Mouse (Mus musculus) heart, adult 2 months (tissue): Measurements from ENCODE around the gene Icam1. TPM values are rescaled to one million over a fixed set of nuclear protein-coding genes. Genes with fewer than 3 reads are reported as not detected.

Experiments
- DNase-seq, 2 experiments: peaks; one replicate each; pipeline ENCODE4 v3.0.0; 2021
- H3K27ac ChIP-seq: fragments of 200-600 bp; 2 replicates; pipeline ENCODE4 v1.8.1; 2022
- H3K27me3 ChIP-seq: fragments of 200-500 bp; 2 replicates; pipeline ENCODE4 v1.6.1; 2012; ENCODE audit warnings: mild to moderate bottlenecking, low read length, inconsistent platforms, mixed read lengths; ENCODE audit not compliant: control insufficient read depth, insufficient read depth
- H3K36me3 ChIP-seq: fragments of 200-500 bp; 2 replicates; pipeline ENCODE4 v1.6.1; 2012; ENCODE audit warnings: low read length, inconsistent platforms; ENCODE audit not compliant: control insufficient read depth, insufficient read depth
- H3K4me1 ChIP-seq: fragments of 200-500 bp; 2 replicates; pipeline ENCODE4 v1.6.1; 2011; ENCODE audit warnings: low read length; ENCODE audit not compliant: control insufficient read depth, insufficient read depth
- H3K4me3 ChIP-seq: fragments of 200-600 bp; 2 replicates; pipeline ENCODE4 v1.8.1; 2022
- H3K79me2 ChIP-seq: fragments of 200-500 bp; replicated peaks from 2 replicates; pipeline ENCODE4 v1.6.1; 2012; ENCODE audit warnings: mild to moderate bottlenecking, inconsistent platforms, low read length, moderate library complexity, mixed read lengths; ENCODE audit not compliant: control insufficient read depth, insufficient read depth
- H3K9ac ChIP-seq: fragments of 200-500 bp; 2 replicates; pipeline ENCODE4 v1.6.1; 2012; ENCODE audit warnings: low read depth, mild to moderate bottlenecking, control low read depth, inconsistent platforms, low read length, mixed read lengths
- CTCF ChIP-seq: fragments of 200-600 bp; IDR thresholded peaks from 2 replicates; pipeline ENCODE4 v1.8.1; 2022; ENCODE audit warnings: antibody characterized with exemption, mild to moderate bottlenecking, moderate library complexity
- EP300 ChIP-seq: fragments of 200-500 bp; IDR thresholded peaks from 2 replicates; pipeline ENCODE4 v1.6.1; 2011; ENCODE audit warnings: low read depth, low read length, control low read depth; ENCODE audit not compliant: insufficient read depth
- POLR2A ChIP-seq: fragments of 200-500 bp; IDR thresholded peaks from 2 replicates; pipeline ENCODE4 v1.6.1; 2011; ENCODE audit warnings: mild to moderate bottlenecking, low read depth, low read length, control low read depth; ENCODE audit not compliant: insufficient read depth
- WGBS: fragments of 180-500 bp; shearing (Covaris S2); methylation state at CpG from one replicate; pipeline ENCODE4 v1.1.7; 2018; 5-methylcytosine and 5-hydroxymethylcytosine counted together
- intact Hi-C: fragments of 180-260 bp; cut with DNase I; formaldehyde crosslinking; loops from one replicate; pipeline ENCODE4 v1.15.1; 2025
- polyA plus RNA-seq: library from polyadenylated mRNA; depleted of rRNA; stranded (reverse); fragments of >200 nt; gene quantifications from 2 replicates; pipeline ENCODE4 v1.2.3, GENCODE M21; 2012
- total RNA-seq, 2 experiments: library from RNA; stranded (reverse); gene quantifications; 2 replicates each; pipeline ENCODE4 v1.2.3; 2021

The Icam1 gene
- total and polyA plus RNA-seq, 3 experiments = 7.6 to 12.4 (median 9.2) TPM

- WGBS = 93% methylated on average over 2 of the region's 2 CpGs
- TF ChIP-seq EP300 (no peak), CTCF (no peak), POLR2A (no peak)
- Histone ChIP-seq H3K9ac (no peak overlapping the region), H3K27me3 (no peaks in the 10 kb centered on the region), H3K4me3 (no peak overlapping the region), H3K79me2 (no peaks in the 10 kb centered on the region), H3K36me3 (no peaks in the 10 kb centered on the region), H3K4me1 (no peaks in the 10 kb centered on the region), H3K27ac (no peak overlapping the region)
- intact Hi-C loops = no loop called here
- DNase-seq = no peak
Measured at GRCm38 (mm10) chr9:21062928-21063327, 47.1 kb downstream of the Icam1 start.

GRCm38 (mm10) chr9:21067006-21067684 lies 51.4 kb downstream of the Icam1 start, which contains the start of gene Zglp1:
Gene Zglp1, minus strand, starts transcription at chr9:21067093.
- H3K27ac ChIP-seq = no peak within 1 kb of the TSS
- no peak for TF ChIP-seq EP300
- TF ChIP-seq CTCF = no peak
- TF ChIP-seq POLR2A = no peak
- intact Hi-C loops = no loop called here
- no peak within 1 kb of the TSS for H3K9ac ChIP-seq
- no peak within 1 kb of the TSS for H3K4me3 ChIP-seq
- no peaks in the 10 kb centered on the region for H3K4me1 ChIP-seq
- WGBS = 84% methylated on average over 27 of the region's 27 CpGs
- no peaks in the 10 kb centered on the region for H3K79me2 ChIP-seq
- H3K36me3 ChIP-seq = no peaks in the 10 kb centered on the region
- DNase-seq = no peak
- no peaks in the 10 kb centered on the region for H3K27me3 ChIP-seq

- H3K4me1 ChIP-seq = peaks cover 5% of the 10 kb centered on the region
- no peak for DNase-seq
- intact Hi-C loops = loop anchor here (5.0 kb wide), 1 partner anchor 40 kb away; the partner anchor contains the start of gene Icam5
- H3K27me3 ChIP-seq = no peaks in the 10 kb centered on the region
- peak overlapping the region; percentile 94; the same call in 1 of the 2 replicates for H3K9ac ChIP-seq
- TF ChIP-seq CTCF (no peak), EP300 (no peak), POLR2A (no peak)
- H3K79me2 ChIP-seq = peaks cover 2% of the 10 kb centered on the region; the same call in 1 of the 2 replicates
- H3K4me3 ChIP-seq = peak overlapping the region; percentile 83
- WGBS = 8% methylated on average over 4 of the region's 4 CpGs
- peak overlapping the region; percentile 77 for H3K27ac ChIP-seq
- no peaks in the 10 kb centered on the region for H3K36me3 ChIP-seq
Measured at GRCm38 (mm10) chr9:21072641-21073040, 56.9 kb downstream of the Icam1 start.

GRCm38 (mm10) chr9:21073044-21073840 lies 57.5 kb downstream of the Icam1 start, which contains the start of the genes Gm49373 and Fdx1l:
Gene Gm49373, minus strand, starts transcription at chr9:21073096.
Gene Fdx1l, minus strand, starts transcription at chr9:21073614.
- 2% methylated on average over 58 of the region's 58 CpGs for WGBS
- H3K9ac ChIP-seq = peak within 1 kb of the TSS; percentile 94
- peaks cover 5% of the 10 kb centered on the region for H3K4me1 ChIP-seq
- H3K36me3 ChIP-seq = no peaks in the 10 kb centered on the region
- peak; percentile 90 to 91 for DNase-seq
- H3K27ac ChIP-seq = peak within 1 kb of the TSS; percentile 77
- peaks cover 2% of the 10 kb centered on the region; the same call in 1 of the 2 replicates for H3K79me2 ChIP-seq
- peak within 1 kb of the TSS; percentile 83 for H3K4me3 ChIP-seq
- TF ChIP-seq CTCF (no peak), POLR2A (peak; percentile 90), EP300 (peak; percentile 95)
- H3K27me3 ChIP-seq = no peaks in the 10 kb centered on the region
- intact Hi-C loops = loop anchor here (5.0 kb wide), 1 partner anchor 41 kb away; the partner anchor contains the start of gene Icam5

GRCm38 (mm10) chr9:21074173-21074572 lies 58.4 kb downstream of the Icam1 start:
- TF ChIP-seq EP300 (no peak), POLR2A (no peak), CTCF (no peak)
- no peak overlapping the region for H3K9ac ChIP-seq
- H3K27ac ChIP-seq = no peak overlapping the region
- no peaks in the 10 kb centered on the region for H3K36me3 ChIP-seq
- no peak for DNase-seq
- peaks cover 2% of the 10 kb centered on the region; the same call in 1 of the 2 replicates for H3K79me2 ChIP-seq
- no peaks in the 10 kb centered on the region for H3K27me3 ChIP-seq
- H3K4me1 ChIP-seq = peaks cover 5% of the 10 kb centered on the region
- intact Hi-C loops = loop anchor here (1.0 to 5.0 kb wide), 2 partner anchors 15 to 42 kb away; partner anchors contain the start of gene Icam5
- no peak overlapping the region for H3K4me3 ChIP-seq
- 83% methylated on average over 1 of the region's 1 CpGs for WGBS
